Mouse (Mus musculus) spleen, adult 2 months (tissue): ENCODE results near the gene Bicra.

Experiments used
- CTCF ChIP-seq: fragments of 200-500 bp; IDR thresholded peaks from 2 replicates; pipeline ENCODE4 v1.5.1; 2011; ENCODE audit warnings: mild to moderate bottlenecking, inconsistent platforms; ENCODE audit not compliant: insufficient read depth, insufficient read length, insufficient replicate concordance; ENCODE audit errors: extremely low read depth
- POLR2A ChIP-seq: fragments of 200-500 bp; IDR thresholded peaks from 2 replicates; pipeline ENCODE4 v1.6.1; 2011; ENCODE audit warnings: low read depth, low read length, inconsistent platforms

- no peak for TF ChIP-seq CTCF
- TF ChIP-seq POLR2A, result no peak
Observed at GRCm38 (mm10) chr7:16033059-16033458, 14.7 kb downstream of the Bicra start.
